Mouse (Mus musculus) limb, embryonic 14.5 days (tissue): Measurements from ENCODE around the gene Fam187b. TPM values are rescaled to one million over a fixed set of nuclear protein-coding genes. Genes with fewer than 3 reads are reported as not detected.

Source experiments
- ATAC-seq: fragments of 200-750 bp; cut with Nextera tagmentation; 2 replicates; pipeline ENCODE4 v1.8.0; 2017; ENCODE audit warnings: low read depth, moderate number of reproducible peaks, moderate TSS enrichment; ENCODE audit not compliant: low FRiP score
- DNase-seq: peaks from one replicate; pipeline ENCODE4 v3.0.0-alpha.2; 2015; ENCODE audit warnings: low spot score
- H3K27ac ChIP-seq: fragments of 300-500 bp; sonication (generic); replicated peaks from 2 replicates; pipeline ENCODE4 v1.5.1; 2014; ENCODE audit warnings: low read depth, mild to moderate bottlenecking, low read length, moderate library complexity, mixed read lengths
- H3K27me3 ChIP-seq: fragments of 300-500 bp; sonication (generic); 2 replicates; pipeline ENCODE4 v1.6.1; 2014; ENCODE audit warnings: low read length, mixed read lengths; ENCODE audit not compliant: control insufficient read depth, insufficient read depth
- H3K36me3 ChIP-seq: fragments of 300-500 bp; sonication (generic); 2 replicates; pipeline ENCODE4 v1.6.1; 2014; ENCODE audit warnings: mild to moderate bottlenecking, low read length, moderate library complexity, mixed read lengths; ENCODE audit not compliant: control insufficient read depth, insufficient read depth
- H3K4me1 ChIP-seq: fragments of 300-500 bp; sonication (generic); 2 replicates; pipeline ENCODE4 v1.6.1; 2014; ENCODE audit warnings: antibody characterized with exemption, low read length, mixed read lengths; ENCODE audit not compliant: control insufficient read depth, insufficient read depth
- H3K4me2 ChIP-seq: fragments of 300-500 bp; sonication (generic); replicated peaks from 2 replicates; pipeline ENCODE4 v1.6.1; 2014; ENCODE audit warnings: low read depth, mild to moderate bottlenecking, low read length, moderate library complexity; ENCODE audit not compliant: severe bottlenecking
- H3K4me3 ChIP-seq: fragments of 300-500 bp; sonication (generic); replicated peaks from 2 replicates; pipeline ENCODE4 v1.5.1; 2014; ENCODE audit warnings: low read length
- H3K9ac ChIP-seq: fragments of 300-500 bp; sonication (generic); 2 replicates; pipeline ENCODE4 v1.6.1; 2014; ENCODE audit warnings: mild to moderate bottlenecking, low read depth, low read length, moderate library complexity; ENCODE audit not compliant: severe bottlenecking
- H3K9me3 ChIP-seq: fragments of 300-500 bp; sonication (generic); 2 replicates; pipeline ENCODE4 v1.6.1; 2016; ENCODE audit warnings: low read length; ENCODE audit not compliant: control insufficient read depth
- POLR2A ChIP-seq: fragments of 200-500 bp; IDR thresholded peaks from 2 replicates; pipeline ENCODE4 v1.8.0; 2012; ENCODE audit warnings: inconsistent platforms, mild to moderate bottlenecking, moderate library complexity, borderline replicate concordance; ENCODE audit not compliant: insufficient read depth, insufficient read length; ENCODE audit errors: extremely low read depth
- WGBS: fragments of 180-500 bp; shearing (Covaris S2); extraction: QIAGEN DNeasy Blood & Tissue Kit; methylation state at CpG from one replicate; pipeline ENCODE4 v1.1.7; 2014; 5-methylcytosine and 5-hydroxymethylcytosine counted together
- polyA plus RNA-seq, 2 experiments: library from polyadenylated mRNA; depleted of rRNA in 1 of 2; stranded (reverse) in 1 of 2; unstranded in 1 of 2; fragments of >200 nt; fragmentation: Nextera tagmentation in 1 of 2; extraction: Ambion mirVana in 1 of 2; gene quantifications; 2 replicates each; pipeline versions ENCODE4 v1.2.1 to v1.2.3; 2012 to 2014

The Fam187b gene
- polyA plus RNA-seq, 2 experiments, result 1.1 to 1.4 TPM

GRCm38 (mm10) chr7:31000505-31001020, 27.0 kb downstream of the Fam187b start:
- peaks cover 10% of the 10 kb centered on the region for H3K4me1 ChIP-seq
- H3K27ac ChIP-seq, result no peak overlapping the region
- DNase-seq (peak; percentile 89), ATAC-seq (peak; percentile 79)
- H3K9me3 ChIP-seq, result 0 out of 2 replicates have a peak, but pooled peaks cover 4% of the 10 kb centered on the region
- no peaks in the 10 kb centered on the region for H3K27me3 ChIP-seq
- H3K36me3 ChIP-seq, result no peaks in the 10 kb centered on the region
- H3K4me2 ChIP-seq, result no peak overlapping the region; the same call in 1 of the 2 replicates
- WGBS, result 4% methylated on average over 7 of the region's 7 CpGs
- no peak overlapping the region for H3K9ac ChIP-seq
- no peak overlapping the region for H3K4me3 ChIP-seq
- no peak for TF ChIP-seq POLR2A

- no peak for TF ChIP-seq POLR2A
- Histone ChIP-seq H3K27me3 (no peaks in the 10 kb centered on the region), H3K9me3 (no peaks in the 10 kb centered on the region)
Measured at GRCm38 (mm10) chr7:31002650-31003049, 29.1 kb downstream of the Fam187b start.

GRCm38 (mm10) chr7:31007775-31008174, 34.2 kb downstream of the Fam187b start:
- Histone ChIP-seq H3K27me3 (no peaks in the 10 kb centered on the region), H3K4me2 (no peak overlapping the region), H3K9me3 (no peaks in the 10 kb centered on the region), H3K9ac (no peak overlapping the region), H3K27ac (no peak overlapping the region), H3K4me1 (no peaks in the 10 kb centered on the region), H3K4me3 (no peak overlapping the region), H3K36me3 (no peaks in the 10 kb centered on the region)
- ATAC-seq (no peak), DNase-seq (no peak)
- 63% methylated on average over 1 of the region's 1 CpGs for WGBS
- no peak for TF ChIP-seq POLR2A

More at GRCm38 (mm10) chr7:31002650-31003049, 29.1 kb downstream of the Fam187b start:
- no peak overlapping the region for H3K27ac ChIP-seq
- ATAC-seq (no peak), DNase-seq (no peak)
- no peak overlapping the region for H3K4me2 ChIP-seq
- 60% methylated on average over 8 of the region's 8 CpGs for WGBS
- H3K9ac ChIP-seq, result no peak overlapping the region
- peaks cover 10% of the 10 kb centered on the region for H3K4me1 ChIP-seq
- no peak overlapping the region for H3K4me3 ChIP-seq
- no peaks in the 10 kb centered on the region for H3K36me3 ChIP-seq

GRCm38 (mm10) chr7:31008175-31008574, 34.6 kb downstream of the Fam187b start:
- no peaks in the 10 kb centered on the region for H3K9me3 ChIP-seq
- WGBS, result 70% methylated on average over 1 of the region's 1 CpGs
- no peaks in the 10 kb centered on the region for H3K36me3 ChIP-seq
- H3K4me1 ChIP-seq, result no peaks in the 10 kb centered on the region
- no peak for DNase-seq
- H3K4me2 ChIP-seq, result no peak overlapping the region
- no peak overlapping the region for H3K27ac ChIP-seq
- no peak overlapping the region for H3K9ac ChIP-seq
- TF ChIP-seq POLR2A, result no peak
- peak; percentile 32; the same call in 1 of the 2 replicates for ATAC-seq
- H3K4me3 ChIP-seq, result no peak overlapping the region
- no peaks in the 10 kb centered on the region for H3K27me3 ChIP-seq

GRCm38 (mm10) chr7:31008889-31009288, 35.3 kb downstream of the Fam187b start:
- ATAC-seq (no peak), DNase-seq (no peak)
- no peaks in the 10 kb centered on the region for H3K36me3 ChIP-seq
- H3K9ac ChIP-seq, result no peak overlapping the region
- H3K27ac ChIP-seq, result no peak overlapping the region
- no peak overlapping the region for H3K4me2 ChIP-seq
- 19% methylated on average over 3 of the region's 3 CpGs for WGBS
- no peak for TF ChIP-seq POLR2A
- H3K4me1 ChIP-seq, result no peaks in the 10 kb centered on the region
- H3K27me3 ChIP-seq, result no peaks in the 10 kb centered on the region
- no peak overlapping the region for H3K4me3 ChIP-seq
- no peaks in the 10 kb centered on the region for H3K9me3 ChIP-seq
